Comparison of ENCODE assay signal across 9 mouse cellular contexts in genomic region chr2:25127206-25127605, GRCm38 (mm10). TPM values are rescaled to one million over a fixed set of nuclear protein-coding genes. Genes with fewer than 3 reads are reported as not detected.
DNase-seq lines count a peak whose midpoint lies in the region; ATAC-seq and TF ChIP-seq lines count a peak whose summit lies in the region.
"Had no signal": no experiment of that assay in that cellular context is flagged by ENCODE, and none has a peak within 500 bp of the region (broad histone marks: within the 10 kb centered on the region; RNA-seq: fewer than 3 reads in every experiment).

No protein-coding gene starts in this region.

- DNase-seq in heart, postnatal 10 days: peak; percentile 80 to 82
- peak; percentile 78 to 80 for DNase-seq in kidney, postnatal 25 days
- DNase-seq in spleen, postnatal 10 days (ENCODE audit: low spot score in 2 of 2): peak; percentile 68 to 86
- no peak for DNase-seq in adipocyte (ENCODE audit: low spot score)

- H3K4me1 ChIP-seq in ES-Bruce4 (ENCODE audit: control insufficient read depth, insufficient read depth, low read length): no peaks in the 10 kb centered on the region
- H3K4me1 ChIP-seq in bone marrow, adult 2 months (ENCODE audit: control insufficient read depth, insufficient read depth, low read length): no peaks in the 10 kb centered on the region
- no peaks in the 10 kb centered on the region for H3K4me1 ChIP-seq in embryonic fibroblast, embryonic 13.5 days (ENCODE audit: control insufficient read depth, insufficient read depth, low read length)

- no peak overlapping the region for H3K9ac ChIP-seq in ES-Bruce4 (ENCODE audit: low read depth, poor library complexity, severe bottlenecking)

- H3K27ac ChIP-seq in ES-Bruce4 (ENCODE audit: insufficient read depth, low read length): no peak overlapping the region
- H3K27ac ChIP-seq in bone marrow, adult 2 months (ENCODE audit: control insufficient read depth, insufficient read depth, low read depth, low read length, poor library complexity): no peak overlapping the region
- H3K27ac ChIP-seq in embryonic fibroblast, embryonic 13.5 days (ENCODE audit: insufficient read depth, low read length): no peak overlapping the region

- peak; percentile 94 for TF ChIP-seq CTCF in ES-Bruce4 (IDR thresholded peaks at IDR 0.05; ENCODE audit: low read depth, low read length)
- TF ChIP-seq CTCF in bone marrow, adult 2 months (IDR thresholded peaks at IDR 0.05; ENCODE audit: control insufficient read depth, insufficient read depth, low read length): peak; percentile 96
- TF ChIP-seq CTCF in embryonic fibroblast, embryonic 13.5 days (IDR thresholded peaks at IDR 0.05; ENCODE audit: borderline replicate concordance, insufficient read depth, low read length): peak; percentile 88

- H3K27me3 ChIP-seq in ES-Bruce4 (ENCODE audit: control insufficient read depth, insufficient read depth, low read length, poor library complexity, severe bottlenecking): no peaks in the 10 kb centered on the region

- H3K36me3 ChIP-seq in ES-Bruce4 (ENCODE audit: control insufficient read depth, insufficient read depth, low read length, poor library complexity, severe bottlenecking): no peaks in the 10 kb centered on the region

- no peak for TF ChIP-seq EP300 in ES-Bruce4 (IDR thresholded peaks at IDR 0.05; ENCODE audit: insufficient read depth, low read depth, low read length)

- no peaks in the 10 kb centered on the region for H3K9me3 ChIP-seq in ES-Bruce4 (replicated peaks; ENCODE audit: control insufficient read depth, insufficient read depth, low read length, poor library complexity, severe bottlenecking)

- ATAC-seq in megakaryocyte progenitor cell, adult 5-6 weeks (replicated peaks; ENCODE audit: poor library complexity): peak; percentile 76

- no peak overlapping the region for H3K4me3 ChIP-seq in ES-Bruce4 (ENCODE audit: low read depth, low read length)
- no peak overlapping the region for H3K4me3 ChIP-seq in bone marrow, adult 2 months (replicated peaks; ENCODE audit: control insufficient read depth, low read depth, low read length)
- H3K4me3 ChIP-seq in embryonic fibroblast, embryonic 13.5 days (ENCODE audit: insufficient read depth, low read length): no peak overlapping the region

- WGBS in bone marrow, adult 2 months: 45% methylated on average over 5 of the region's 5 CpGs

- intact Hi-C loops in heart, postnatal 10 days (cut with DNase I): loop anchor here (1.0 kb wide), 2 partner anchors 30 to 60 kb away; no protein-coding TSS in a partner anchor

- TF ChIP-seq POLR2A in ES-Bruce4 (IDR thresholded peaks at IDR 0.05; ENCODE audit: insufficient read depth, low read length): no peak
- TF ChIP-seq POLR2A in bone marrow, adult 2 months (IDR thresholded peaks at IDR 0.05; ENCODE audit: borderline replicate concordance, control insufficient read depth, low read depth, low read length): no peak
- no peak for TF ChIP-seq POLR2A in embryonic fibroblast, embryonic 13.5 days (IDR thresholded peaks at IDR 0.05; ENCODE audit: low read depth, low read length)

RNA-seq across cellular contexts. Expression of gene Noxa1, which starts 32.3 kb away (rescaled TPM):
- not detected in 2 replicates for polyA plus RNA-seq in ES-Bruce4 (2011; ENCODE audit: insufficient read depth, insufficient read length, low read depth, missing spikeins)
- not detected in 2 replicates for polyA plus RNA-seq in bone marrow, adult 2 months (2011; ENCODE audit: insufficient read depth, insufficient read length, low replicate concordance, missing spikeins)
- polyA plus RNA-seq in embryonic fibroblast, embryonic 13.5 days (2011; ENCODE audit: insufficient read length, low read depth, missing spikeins): not detected in 2 replicates
- total RNA-seq in heart, postnatal 10 days (2021): not detected
- total RNA-seq in megakaryocyte progenitor cell, adult 5-6 weeks (2015): not detected in 2 replicates
- total RNA-seq in megakaryocyte progenitor cell, adult 5-6 weeks (2017): not detected in 2 replicates
- total RNA-seq: layer of hippocampus, postnatal 10 days had no signal

RNA-seq across cellular contexts. Expression of gene Entpd8, which starts 47.1 kb away (rescaled TPM):
- not detected in 2 replicates for polyA plus RNA-seq in ES-Bruce4 (2011; ENCODE audit: insufficient read depth, insufficient read length, low read depth, missing spikeins)
- polyA plus RNA-seq in bone marrow, adult 2 months (2011; ENCODE audit: insufficient read depth, insufficient read length, low replicate concordance, missing spikeins): not detected in 2 replicates
- polyA plus RNA-seq in embryonic fibroblast, embryonic 13.5 days (2011; ENCODE audit: insufficient read length, low read depth, missing spikeins): not detected in 2 replicates
- not detected for total RNA-seq in heart, postnatal 10 days (2021)
- not detected in 2 replicates for total RNA-seq in megakaryocyte progenitor cell, adult 5-6 weeks (2015)
- total RNA-seq in megakaryocyte progenitor cell, adult 5-6 weeks (2017): not detected in 2 replicates
- total RNA-seq: layer of hippocampus, postnatal 10 days had no signal

RNA-seq across cellular contexts. Expression of gene Nrarp, which starts 53.4 kb away (rescaled TPM):
- 9.8 and 10.2 TPM in 2 replicates for polyA plus RNA-seq in ES-Bruce4 (2011; ENCODE audit: insufficient read depth, insufficient read length, low read depth, missing spikeins)
- 1.7 and 2.6 TPM in 2 replicates for polyA plus RNA-seq in bone marrow, adult 2 months (2011; ENCODE audit: insufficient read depth, insufficient read length, low replicate concordance, missing spikeins)
- polyA plus RNA-seq in embryonic fibroblast, embryonic 13.5 days (2011; ENCODE audit: insufficient read length, low read depth, missing spikeins): 1.7 and 3.2 TPM in 2 replicates
- total RNA-seq in heart, postnatal 10 days (2021): 10 to 100 TPM; 23.9 to 25.1 TPM
- 0.42 and 0.51 TPM in 2 replicates for total RNA-seq in megakaryocyte progenitor cell, adult 5-6 weeks (2015)
- total RNA-seq in megakaryocyte progenitor cell, adult 5-6 weeks (2017): 0.78 and 1.3 TPM in 2 replicates
